Mouse (Mus musculus): ENCODE results near the gene Aldh3b1.

GRCm38 (mm10) chr19:3942315-3942714 is 12.7 kb upstream of the Aldh3b1 start:
- no peak for TF ChIP-seq CTCF (IDR thresholded peaks at IDR 0.05; ENCODE audit: borderline replicate concordance, insufficient read depth, low read depth, low read length)
- no peak for TF ChIP-seq POLR2A (IDR thresholded peaks at IDR 0.05; ENCODE audit: borderline replicate concordance, insufficient read depth, low read length)
